In the genomic region with DNA sequence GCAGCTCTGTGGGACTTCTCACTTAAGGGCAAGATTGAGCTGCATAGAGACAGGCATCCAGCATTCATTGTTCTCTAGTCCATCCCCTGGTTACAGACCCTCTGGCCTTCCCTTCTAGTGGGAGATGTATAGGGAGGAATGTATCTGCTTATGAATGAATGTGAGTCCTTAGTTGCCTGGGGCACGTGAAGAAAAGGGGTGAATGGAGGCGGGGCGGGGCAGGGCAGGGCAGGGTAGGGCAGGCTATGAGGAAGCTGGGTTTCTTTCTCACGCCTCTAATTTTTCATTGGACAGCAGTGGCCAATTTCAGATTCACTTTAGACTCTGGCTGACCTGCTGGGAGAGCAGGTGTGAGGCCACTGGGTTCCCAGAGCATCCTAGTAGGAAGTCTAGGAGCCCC, we compare ENCODE assay signal across 14 mouse cellular contexts. TPM values are rescaled to one million over a fixed set of nuclear protein-coding genes. Genes with fewer than 3 reads are reported as not detected.
DNase-seq lines count a peak whose midpoint lies in the region; ATAC-seq lines count a peak whose summit lies in the region.
"Had no signal": no experiment of that assay in that cellular context is flagged by ENCODE, and none has a peak within 500 bp of the region (broad histone marks: within the 10 kb centered on the region; RNA-seq: fewer than 3 reads in every experiment).

No protein-coding gene starts in this region.

- H3K4me3 ChIP-seq in neural tube, embryonic 11.5 days (ENCODE audit: low read depth, low read length): no peak overlapping the region
- H3K4me3 ChIP-seq in hindbrain, embryonic 16.5 days (ENCODE audit: low read length): peak overlapping the region; percentile 58
- peak overlapping the region; percentile 39; the same call in 1 of the 2 replicates for H3K4me3 ChIP-seq in midbrain, embryonic 14.5 days (replicated peaks; ENCODE audit: low read depth, low read length)
- H3K4me3 ChIP-seq: erythroblast, embryonic 14.5 days had no signal

- peaks cover 23% of the 10 kb centered on the region for H3K27me3 ChIP-seq in neural tube, embryonic 11.5 days (ENCODE audit: control insufficient read depth, insufficient read depth, low read length)
- no peaks in the 10 kb centered on the region; the same call in 1 of the 2 replicates for H3K27me3 ChIP-seq in hindbrain, embryonic 16.5 days (replicated peaks; ENCODE audit: control insufficient read depth, insufficient read depth, low read length)
- H3K27me3 ChIP-seq in midbrain, embryonic 14.5 days (ENCODE audit: control insufficient read depth, insufficient read depth, low read length): peaks cover 6% of the 10 kb centered on the region; the same call in 1 of the 2 replicates

- 41% methylated on average over 4 of the region's 4 CpGs for WGBS in neural tube, embryonic 11.5 days
- WGBS in hindbrain, embryonic 16.5 days: 41% methylated on average over 4 of the region's 4 CpGs
- 49% methylated on average over 4 of the region's 4 CpGs for WGBS in midbrain, embryonic 14.5 days

- no peaks in the 10 kb centered on the region for H3K36me3 ChIP-seq in neural tube, embryonic 11.5 days (ENCODE audit: control insufficient read depth, insufficient read depth, low read length)
- no peaks in the 10 kb centered on the region for H3K36me3 ChIP-seq in hindbrain, embryonic 16.5 days (ENCODE audit: control insufficient read depth, insufficient read depth, low read length)
- H3K36me3 ChIP-seq in midbrain, embryonic 14.5 days (ENCODE audit: control insufficient read depth, insufficient read depth, low read length): no peaks in the 10 kb centered on the region

- no peak overlapping the region for H3K9ac ChIP-seq in neural tube, embryonic 11.5 days (ENCODE audit: low read length)
- peak overlapping the region; percentile 70 for H3K9ac ChIP-seq in hindbrain, embryonic 16.5 days (ENCODE audit: low read depth, low read length)
- H3K9ac ChIP-seq in midbrain, embryonic 14.5 days (replicated peaks; ENCODE audit: low read length): no peak overlapping the region
- H3K9ac ChIP-seq: liver, embryonic 14.5 days had no signal

- 0 out of 2 replicates have a peak overlapping the region, but pooled peaks have one; percentile 54 for H3K4me2 ChIP-seq in neural tube, embryonic 11.5 days (ENCODE audit: low read depth)
- H3K4me2 ChIP-seq in hindbrain, embryonic 16.5 days (ENCODE audit: low read length): peak overlapping the region; percentile 91
- peak overlapping the region; percentile 82 for H3K4me2 ChIP-seq in midbrain, embryonic 14.5 days (ENCODE audit: low read length)

- ATAC-seq in neural tube, embryonic 11.5 days (ENCODE audit: insufficient read depth, low FRiP score, low TSS enrichment): 0 out of 2 replicates have a peak, but pooled peaks have one; percentile 4
- ATAC-seq in hindbrain, embryonic 16.5 days: 0 out of 2 replicates have a peak, but pooled peaks have one; percentile 14
- ATAC-seq in midbrain, embryonic 14.5 days (ENCODE audit: low FRiP score, low TSS enrichment): no peak

- DNase-seq in neural tube, embryonic 11.5 days (ENCODE audit: low spot score): no peak
- DNase-seq in neural tube, embryonic 10.5 days (ENCODE audit: extremely low spot score, low spot score): no peak
- DNase-seq in midbrain, embryonic 14.5 days: no peak
- no peak for DNase-seq in frontal cortex, postnatal 14 days (ENCODE audit: low spot score in 2 of 2)
- DNase-seq in testis, postnatal 14 days (ENCODE audit: low spot score): no peak
- DNase-seq in gastrocnemius, postnatal 14 days: no peak
- no peak for DNase-seq in cerebellum, adult 18-20 months
- DNase-seq: gastrocnemius, postnatal 25 days; heart, postnatal 10 days; thymus, postnatal 36 days had no signal

- no peaks in the 10 kb centered on the region for H3K9me3 ChIP-seq in neural tube, embryonic 11.5 days (ENCODE audit: control insufficient read depth, low read length)
- no peaks in the 10 kb centered on the region for H3K9me3 ChIP-seq in hindbrain, embryonic 16.5 days (ENCODE audit: control insufficient read depth, low read length)
- no peaks in the 10 kb centered on the region for H3K9me3 ChIP-seq in midbrain, embryonic 14.5 days (ENCODE audit: control insufficient read depth, low read length)

- intact Hi-C loops in gastrocnemius, postnatal 14 days (cut with DNase I; ENCODE audit: low total_unique reads): loop anchor here (10.0 kb wide), 1 partner anchor 227 kb away; no protein-coding TSS in a partner anchor

- H3K27ac ChIP-seq in neural tube, embryonic 11.5 days (ENCODE audit: low read depth, low read length): no peak overlapping the region
- H3K27ac ChIP-seq in hindbrain, embryonic 16.5 days (ENCODE audit: low read depth, low read length): no peak overlapping the region
- no peak overlapping the region for H3K27ac ChIP-seq in midbrain, embryonic 14.5 days (replicated peaks; ENCODE audit: low read depth, low read length)
- H3K27ac ChIP-seq: liver, embryonic 14.5 days had no signal

- 0 out of 2 replicates have a peak, but pooled peaks cover 2% of the 10 kb centered on the region for H3K4me1 ChIP-seq in neural tube, embryonic 11.5 days (ENCODE audit: control insufficient read depth, insufficient read depth, low read length)
- peaks cover 5% of the 10 kb centered on the region for H3K4me1 ChIP-seq in hindbrain, embryonic 16.5 days (ENCODE audit: control insufficient read depth, insufficient read depth, low read depth, low read length)
- H3K4me1 ChIP-seq in midbrain, embryonic 14.5 days (ENCODE audit: control insufficient read depth, insufficient read depth, low read length): no peaks in the 10 kb centered on the region; the same call in 1 of the 2 replicates

RNA-seq across cellular contexts. Expression of a gene that starts 0.5 kb away (rescaled TPM):
- 1.8 and 2.3 TPM in 2 replicates for polyA plus RNA-seq in neural tube, embryonic 11.5 days (2014; fragmentation: Nextera tagmentation; extraction: Ambion mirVana)
- polyA plus RNA-seq in hindbrain, embryonic 16.5 days (2015; fragmentation: Nextera tagmentation; extraction: Ambion mirVana): 2.7 and 3.6 TPM in 2 replicates
- polyA plus RNA-seq in midbrain, embryonic 14.5 days (2014; fragmentation: Nextera tagmentation; extraction: Ambion mirVana): 1.4 TPM in 2 replicates
- 1 to 10 TPM in 1 of 2 experiments, under 1 TPM in 1; 0.73 to 1.7 TPM for total RNA-seq in gastrocnemius, postnatal 14 days (2021)
- total RNA-seq: neutrophil, adult 5-6 weeks had no signal
- polyA plus RNA-seq: erythroblast, embryonic 14.5 days had no signal
